In genomic region chr5:65300121-65300520, GRCm38 (mm10) we compare ENCODE assay signal across 30 mouse cellular contexts. TPM values are rescaled to one million over a fixed set of nuclear protein-coding genes. Genes with fewer than 3 reads are reported as not detected.
DNase-seq lines count a peak whose midpoint lies in the region; ATAC-seq and TF ChIP-seq lines count a peak whose summit lies in the region.
"Had no signal": no experiment of that assay in that cellular context is flagged by ENCODE, and none has a peak within 500 bp of the region (broad histone marks: within the 10 kb centered on the region; RNA-seq: fewer than 3 reads in every experiment).

No protein-coding gene starts in this region.

- no peak for TF ChIP-seq CTCF in ES-Bruce4 (IDR thresholded peaks at IDR 0.05; ENCODE audit: low read depth, low read length)

- no peaks in the 10 kb centered on the region for H3K9me3 ChIP-seq in ES-Bruce4 (replicated peaks; ENCODE audit: control insufficient read depth, insufficient read depth, low read length, poor library complexity, severe bottlenecking)
- H3K9me3 ChIP-seq in liver, embryonic 13.5 days (replicated peaks), result no peaks in the 10 kb centered on the region
- H3K9me3 ChIP-seq: embryonic facial prominence, embryonic 10.5 days; embryonic facial prominence, embryonic 15.5 days; forebrain, embryonic 13.5 days; heart, embryonic 13.5 days; limb, embryonic 13.5 days; liver, embryonic 15.5 days; megakaryocyte, embryonic 14.5 days; midbrain, embryonic 12.5 days; neural tube, embryonic 12.5 days had no signal

- peak; percentile 80 for TF ChIP-seq EP300 in ES-Bruce4 (IDR thresholded peaks at IDR 0.05; ENCODE audit: insufficient read depth, low read depth, low read length)

- peak overlapping the region; percentile 42; the same call in 1 of the 2 replicates for H3K9ac ChIP-seq in ES-Bruce4 (ENCODE audit: low read depth, poor library complexity, severe bottlenecking)
- no peak overlapping the region for H3K9ac ChIP-seq in liver, embryonic 13.5 days
- H3K9ac ChIP-seq: embryonic facial prominence, embryonic 15.5 days; forebrain, embryonic 13.5 days; heart, embryonic 13.5 days; hindbrain, embryonic 14.5 days; limb, embryonic 13.5 days; liver, embryonic 15.5 days; midbrain, embryonic 12.5 days; neural tube, embryonic 12.5 days had no signal

- no peak for ATAC-seq in liver, embryonic 13.5 days (ENCODE audit: low read depth)
- ATAC-seq: forebrain, embryonic 13.5 days had no signal

- no peak for TF ChIP-seq POLR2A in ES-Bruce4 (IDR thresholded peaks at IDR 0.05; ENCODE audit: insufficient read depth, low read length)

- no peaks in the 10 kb centered on the region for H3K27me3 ChIP-seq in ES-Bruce4 (ENCODE audit: control insufficient read depth, insufficient read depth, low read length, poor library complexity, severe bottlenecking)
- H3K27me3 ChIP-seq in liver, embryonic 13.5 days, result no peaks in the 10 kb centered on the region
- H3K27me3 ChIP-seq: embryonic facial prominence, embryonic 15.5 days; forebrain, embryonic 13.5 days; heart, embryonic 13.5 days; limb, embryonic 13.5 days; liver, embryonic 15.5 days; megakaryocyte, embryonic 14.5 days; midbrain, embryonic 12.5 days; neural tube, embryonic 12.5 days had no signal

- DNase-seq in heart, adult 11 months, result peak; percentile 82
- no peak for DNase-seq in heart, adult 9 months (ENCODE audit: low spot score in 2 of 2)
- DNase-seq in WW6 (ENCODE audit: low read depth, low spot score), result peak; percentile 49
- DNase-seq in liver, embryonic 13.5 days, result no peak
- no peak for DNase-seq in lung, adult 18-20 months
- no peak for DNase-seq in embryo, embryonic 9.5 days (ENCODE audit: extremely low spot score)
- DNase-seq in spleen, postnatal 14 days (ENCODE audit: low spot score in 2 of 2), result no peak
- DNase-seq: adrenal gland, adult 8-10 months; cerebellum, adult 18-20 months; cerebellum, postnatal 10 days; gastrocnemius, postnatal 36 days; heart, adult 2 months; heart, postnatal 10 days; kidney, adult 11 months; kidney, postnatal 36 days; lung, postnatal 36 days; right cerebral cortex, adult 18-20 months had no signal

- H3K4me3 ChIP-seq in ES-Bruce4 (ENCODE audit: low read depth, low read length), result no peak overlapping the region
- no peak overlapping the region for H3K4me3 ChIP-seq in liver, embryonic 13.5 days (replicated peaks)
- H3K4me3 ChIP-seq: embryonic facial prominence, embryonic 10.5 days; embryonic facial prominence, embryonic 15.5 days; forebrain, embryonic 13.5 days; heart, adult 2 months; heart, embryonic 13.5 days; layer of hippocampus, adult 2 months; limb, embryonic 13.5 days; liver, embryonic 15.5 days; megakaryocyte, embryonic 14.5 days; midbrain, embryonic 12.5 days; myocyte; neural tube, embryonic 12.5 days had no signal

- H3K27ac ChIP-seq in ES-Bruce4 (ENCODE audit: insufficient read depth, low read length), result peak overlapping the region; percentile 90
- H3K27ac ChIP-seq in liver, embryonic 13.5 days, result peak overlapping the region; percentile 0; the same call in 1 of the 2 replicates
- H3K27ac ChIP-seq: embryonic facial prominence, embryonic 10.5 days; embryonic facial prominence, embryonic 15.5 days; forebrain, embryonic 13.5 days; heart, adult 2 months; heart, embryonic 13.5 days; hindbrain, embryonic 14.5 days; layer of hippocampus, adult 2 months; limb, embryonic 13.5 days; midbrain, embryonic 12.5 days; neural tube, embryonic 12.5 days had no signal

- 79% methylated on average over 9 of the region's 9 CpGs for WGBS in liver, embryonic 13.5 days (ENCODE audit: insufficient replicate concordance)

- H3K4me2 ChIP-seq in liver, embryonic 13.5 days, result no peak overlapping the region
- H3K4me2 ChIP-seq: embryonic facial prominence, embryonic 15.5 days; forebrain, embryonic 13.5 days; heart, embryonic 13.5 days; hindbrain, embryonic 14.5 days; limb, embryonic 13.5 days; liver, embryonic 15.5 days; midbrain, embryonic 12.5 days; neural tube, embryonic 12.5 days had no signal

- H3K36me3 ChIP-seq in ES-Bruce4 (ENCODE audit: control insufficient read depth, insufficient read depth, low read length, poor library complexity, severe bottlenecking), result peaks cover 17% of the 10 kb centered on the region
- peaks cover 69% of the 10 kb centered on the region for H3K36me3 ChIP-seq in liver, embryonic 13.5 days

- H3K4me1 ChIP-seq in ES-Bruce4 (ENCODE audit: control insufficient read depth, insufficient read depth, low read length), result no peaks in the 10 kb centered on the region
- H3K4me1 ChIP-seq in liver, embryonic 13.5 days (replicated peaks), result peaks cover 24% of the 10 kb centered on the region
- H3K4me1 ChIP-seq: embryonic facial prominence, embryonic 10.5 days; embryonic facial prominence, embryonic 15.5 days; forebrain, embryonic 13.5 days; heart, embryonic 13.5 days; limb, embryonic 13.5 days; midbrain, embryonic 12.5 days; neural tube, embryonic 12.5 days had no signal

RNA-seq across cellular contexts. Expression of gene Rfc1, which starts 35.3 kb away (rescaled TPM):
- 146 and 160 TPM in 2 replicates for polyA plus RNA-seq in ES-Bruce4 (2011; ENCODE audit: insufficient read depth, insufficient read length, low read depth, missing spikeins)
- polyA plus RNA-seq in liver, embryonic 13.5 days (2015; fragmentation: Nextera tagmentation; extraction: Ambion mirVana), result 52.0 and 62.8 TPM in 2 replicates

RNA-seq across cellular contexts. Expression of gene Klb, which starts 48.0 kb away (rescaled TPM):
- not detected in 2 replicates for polyA plus RNA-seq in ES-Bruce4 (2011; ENCODE audit: insufficient read depth, insufficient read length, low read depth, missing spikeins)
- polyA plus RNA-seq in liver, embryonic 13.5 days (2015; fragmentation: Nextera tagmentation; extraction: Ambion mirVana), result 8.7 and 10.0 TPM in 2 replicates
- polyA plus RNA-seq: embryonic facial prominence, embryonic 10.5 days; embryonic facial prominence, embryonic 15.5 days; midbrain, embryonic 12.5 days; neural tube, embryonic 12.5 days had no signal

Comparison
In these comparisons a context has a peak if more than half of its experiments do, and no peak if none do; other contexts are left out.
1. DNase-seq: peak in heart, adult 11 months (single experiment) and WW6 (single experiment); none in heart, adult 9 months (0 of 2), liver, embryonic 13.5 days (single experiment), lung, adult 18-20 months (0 of 2), embryo, embryonic 9.5 days (single experiment) and spleen, postnatal 14 days (0 of 2).